Mouse (Mus musculus) splenic B cell, adult 2 months (primary cell): ENCODE measurements around the gene Eno3.

Source experiments
- DNase-seq: peaks from one replicate; pipeline ENCODE4 v3.0.0-alpha.2; 2011; ENCODE audit warnings: low read depth, low spot score
- H3K27me3 ChIP-seq: 2 replicates; pipeline ENCODE4 v1.6.1; 2012; ENCODE audit warnings: mild to moderate bottlenecking, low read length, moderate library complexity, mixed read lengths; ENCODE audit not compliant: control insufficient read depth, poor library complexity, insufficient read depth, severe bottlenecking
- H3K36me3 ChIP-seq: 2 replicates; pipeline ENCODE4 v1.6.1; 2012; ENCODE audit warnings: mild to moderate bottlenecking, low read length, moderate library complexity, mixed read lengths; ENCODE audit not compliant: control insufficient read depth, poor library complexity, insufficient read depth, severe bottlenecking

Eno3 gene

GRCm38 (mm10) chr11:70630129-70630528 is 26.9 kb upstream of the Eno3 start:
- no peaks in the 10 kb centered on the region for H3K27me3 ChIP-seq
- no peaks in the 10 kb centered on the region for H3K36me3 ChIP-seq
- DNase-seq: no peak

GRCm38 (mm10) chr11:70635601-70636000 is 21.4 kb upstream of the Eno3 start:
- Histone ChIP-seq H3K27me3 (no peaks in the 10 kb centered on the region), H3K36me3 (no peaks in the 10 kb centered on the region)
- no peak for DNase-seq

GRCm38 (mm10) chr11:70637764-70638163 is 19.2 kb upstream of the Eno3 start:
- no peak for DNase-seq
- no peaks in the 10 kb centered on the region for H3K27me3 ChIP-seq

GRCm38 (mm10) chr11:70638293-70638692 is 18.7 kb upstream of the Eno3 start:
- no peak for DNase-seq
- Histone ChIP-seq H3K27me3 (no peaks in the 10 kb centered on the region), H3K36me3 (0 out of 2 replicates have a peak, but pooled peaks cover 2% of the 10 kb centered on the region)

More at GRCm38 (mm10) chr11:70637764-70638163, 19.2 kb upstream of the Eno3 start:
- H3K36me3 ChIP-seq: no peaks in the 10 kb centered on the region

- Histone ChIP-seq H3K36me3 (0 out of 2 replicates have a peak, but pooled peaks cover 2% of the 10 kb centered on the region), H3K27me3 (no peaks in the 10 kb centered on the region)
- DNase-seq: no peak
Observed at GRCm38 (mm10) chr11:70638714-70639278, 18.2 kb upstream of the Eno3 start, which contains the start of gene Gp1ba. Gene Gp1ba, plus strand, starts transcription at chr11:70639122.

DNA sequence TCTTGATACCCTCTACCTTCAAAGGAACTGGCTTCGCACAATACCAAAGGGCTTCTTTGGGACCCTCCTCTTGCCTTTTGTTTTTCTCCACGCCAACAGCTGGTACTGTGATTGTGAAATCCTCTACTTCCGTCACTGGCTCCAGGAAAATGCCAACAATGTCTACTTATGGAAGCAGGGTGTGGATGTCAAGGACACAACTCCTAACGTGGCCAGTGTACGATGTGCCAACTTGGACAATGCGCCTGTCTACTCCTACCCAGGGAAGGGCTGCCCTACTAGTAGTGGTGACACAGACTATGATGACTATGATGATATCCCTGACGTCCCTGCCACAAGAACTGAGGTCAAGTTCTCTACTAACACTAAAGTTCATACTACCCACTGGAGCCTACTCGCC is 17.0 kb upstream of the Eno3 start:
- Histone ChIP-seq H3K36me3 (peaks cover 6% of the 10 kb centered on the region; the same call in 1 of the 2 replicates), H3K27me3 (no peaks in the 10 kb centered on the region)
- DNase-seq: no peak

GRCm38 (mm10) chr11:70641241-70641640 is 15.8 kb upstream of the Eno3 start:
- no peak for DNase-seq
- Histone ChIP-seq H3K27me3 (no peaks in the 10 kb centered on the region), H3K36me3 (peaks cover 6% of the 10 kb centered on the region; the same call in 1 of the 2 replicates)

GRCm38 (mm10) chr11:70643051-70643450 is 14.0 kb upstream of the Eno3 start:
- no peak for DNase-seq
- no peaks in the 10 kb centered on the region for H3K27me3 ChIP-seq
- peaks cover 6% of the 10 kb centered on the region; the same call in 1 of the 2 replicates for H3K36me3 ChIP-seq

DNA sequence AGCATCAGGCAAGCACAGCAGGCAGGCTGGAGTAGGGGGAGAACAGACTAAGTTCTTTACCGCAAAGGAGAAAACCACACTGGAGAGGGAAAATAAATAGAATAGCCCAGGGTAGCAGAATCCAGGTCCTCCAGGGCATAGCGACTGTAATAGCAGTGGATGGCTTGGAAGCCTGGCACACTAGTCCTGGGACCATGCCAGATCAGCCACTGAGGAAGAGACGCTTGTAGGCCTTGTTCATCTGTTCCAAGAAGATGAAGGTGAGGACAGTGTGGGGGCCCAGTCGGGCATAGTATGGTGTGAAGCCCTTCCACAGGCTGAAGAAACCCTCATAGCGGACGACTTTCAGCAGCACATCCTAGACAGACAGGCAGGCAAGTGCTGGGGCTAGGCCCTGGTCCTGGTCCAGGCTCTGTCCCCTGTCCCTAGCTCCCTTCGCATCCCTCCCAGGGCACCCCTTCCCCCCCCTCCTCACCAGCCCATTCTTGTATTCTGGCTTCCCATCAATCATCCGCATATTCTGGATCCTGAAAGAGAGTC is 12.4 kb upstream of the Eno3 start:
- Histone ChIP-seq H3K27me3 (no peaks in the 10 kb centered on the region), H3K36me3 (peaks cover 6% of the 10 kb centered on the region; the same call in 1 of the 2 replicates)
- DNase-seq: no peak

DNA sequence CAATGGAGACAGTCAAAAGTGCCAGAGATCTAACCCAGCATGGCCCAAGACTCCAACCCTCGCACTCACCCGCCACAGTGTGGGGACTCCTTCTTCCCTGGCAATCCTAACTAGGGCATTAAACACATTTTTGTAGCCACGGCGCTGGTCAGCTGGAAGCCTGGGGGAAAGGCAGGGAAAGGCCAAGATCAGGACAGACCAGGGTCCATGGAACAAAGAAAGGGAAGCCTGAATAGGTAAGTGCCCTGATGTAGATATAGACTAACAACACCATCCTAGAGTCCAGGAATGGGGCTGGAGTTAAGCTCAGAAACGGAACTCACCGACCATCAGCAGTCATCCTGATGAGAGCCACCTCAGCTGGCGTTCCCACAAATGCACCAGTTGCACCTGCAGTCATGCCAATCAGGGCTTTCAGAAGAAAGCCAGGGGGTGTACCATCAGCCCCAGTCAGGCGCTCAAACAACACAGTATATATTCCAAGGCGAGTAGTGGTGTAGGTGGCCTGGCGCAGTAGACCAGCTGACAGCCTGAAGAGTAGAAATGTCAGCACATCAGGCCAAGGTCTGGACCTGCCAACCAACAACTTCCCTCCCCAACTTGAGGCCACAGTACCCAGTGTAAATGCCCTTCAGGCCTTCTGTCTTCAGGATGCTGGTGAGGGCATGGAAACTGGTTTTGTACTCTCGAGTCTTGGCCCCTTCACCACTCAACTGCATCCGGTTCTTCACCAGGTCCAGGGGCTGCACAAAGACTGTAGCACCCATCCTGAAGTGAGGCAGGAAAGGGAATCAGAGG is 11.3 kb upstream of the Eno3 start:
- DNase-seq: no peak
- Histone ChIP-seq H3K27me3 (no peaks in the 10 kb centered on the region), H3K36me3 (peaks cover 6% of the 10 kb centered on the region; the same call in 1 of the 2 replicates)

DNA sequence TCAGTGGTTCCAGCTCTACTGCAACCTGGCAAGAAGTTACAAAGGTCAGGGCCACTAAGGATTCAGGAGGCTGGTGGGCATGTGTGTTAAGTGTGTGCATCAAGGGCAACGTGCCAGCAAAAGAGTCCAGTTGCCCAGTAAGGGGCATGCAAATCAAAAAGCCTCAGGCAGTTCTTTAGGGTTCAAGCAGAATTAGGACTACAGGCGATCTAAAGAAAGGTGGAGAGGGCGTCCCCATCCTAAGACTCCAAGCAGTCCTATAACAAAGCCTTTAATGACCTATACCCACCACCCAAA is 10.8 kb upstream of the Eno3 start:
- no peak for DNase-seq
- peaks cover 10% of the 10 kb centered on the region for H3K36me3 ChIP-seq
- H3K27me3 ChIP-seq: no peaks in the 10 kb centered on the region

GRCm38 (mm10) chr11:70646691-70647650 is 10.0 kb upstream of the Eno3 start, which contains the start of the genes Rnf167 and Slc25a11:
Gene Rnf167, plus strand, starts transcription at chr11:70647235.
Gene Slc25a11, minus strand, starts transcription at chr11:70647479.
- Histone ChIP-seq H3K36me3 (peaks cover 13% of the 10 kb centered on the region), H3K27me3 (no peaks in the 10 kb centered on the region)
- DNase-seq: peak; percentile 98

GRCm38 (mm10) chr11:70647716-70648420 is 9.1 kb upstream of the Eno3 start:
- peak; percentile 40 for DNase-seq
- H3K36me3 ChIP-seq: peaks cover 19% of the 10 kb centered on the region
- no peaks in the 10 kb centered on the region for H3K27me3 ChIP-seq

- peak; percentile 77 for DNase-seq
- Histone ChIP-seq H3K36me3 (peaks cover 19% of the 10 kb centered on the region), H3K27me3 (no peaks in the 10 kb centered on the region)
Observed at GRCm38 (mm10) chr11:70648512-70648911, 8.5 kb upstream of the Eno3 start.
